Mouse (Mus musculus) embryonic facial prominence, embryonic 15.5 days (tissue): ENCODE measurements around the gene Prim2. TPM values are rescaled to one million over a fixed set of nuclear protein-coding genes. Genes with fewer than 3 reads are reported as not detected.

Experiments
- ATAC-seq: fragments of 200-750 bp; cut with Nextera tagmentation; 2 replicates; pipeline ENCODE4 v1.8.0; 2017; ENCODE audit warnings: low read depth, moderate TSS enrichment; ENCODE audit not compliant: insufficient number of reproducible peaks, low FRiP score, low TSS enrichment
- H3K27ac ChIP-seq: fragments of 300-500 bp; sonication (generic); replicated peaks from 2 replicates; pipeline ENCODE4 v1.5.1; 2015; ENCODE audit warnings: mild to moderate bottlenecking, inconsistent platforms
- H3K27me3 ChIP-seq: fragments of 300-500 bp; sonication (generic); 2 replicates; pipeline ENCODE4 v1.6.1; 2015; ENCODE audit warnings: inconsistent platforms
- H3K36me3 ChIP-seq: fragments of 300-500 bp; sonication (generic); 2 replicates; pipeline ENCODE4 v1.6.1; 2015; ENCODE audit warnings: mild to moderate bottlenecking, inconsistent platforms
- H3K4me1 ChIP-seq: fragments of 300-500 bp; sonication (generic); 2 replicates; pipeline ENCODE4 v1.6.1; 2015; ENCODE audit warnings: inconsistent platforms
- H3K4me2 ChIP-seq: fragments of 300-500 bp; sonication (generic); replicated peaks from 2 replicates; pipeline ENCODE4 v1.6.1; 2015; ENCODE audit warnings: mild to moderate bottlenecking, inconsistent platforms
- H3K4me3 ChIP-seq: fragments of 300-500 bp; sonication (generic); replicated peaks from 2 replicates; pipeline ENCODE4 v1.5.1; 2015; ENCODE audit warnings: mild to moderate bottlenecking, inconsistent platforms
- H3K9ac ChIP-seq: fragments of 300-500 bp; sonication (generic); 2 replicates; pipeline ENCODE4 v1.6.1; 2015; ENCODE audit warnings: inconsistent platforms
- H3K9me3 ChIP-seq: fragments of 300-500 bp; sonication (generic); replicated peaks from 2 replicates; pipeline ENCODE4 v1.6.1; 2016; ENCODE audit warnings: inconsistent platforms
- WGBS: fragments of 180-500 bp; shearing (Covaris S2); methylation state at CpG from one replicate; pipeline ENCODE4 v1.1.7; 2015; 5-methylcytosine and 5-hydroxymethylcytosine counted together
- polyA plus RNA-seq: library from polyadenylated mRNA; unstranded; fragments of >200 nt; fragmentation: Nextera tagmentation; extraction: Ambion mirVana; gene quantifications from 2 replicates; pipeline ENCODE4 v1.2.1, GENCODE M21; 2015

The Prim2 gene
- polyA plus RNA-seq, 1 experiment from 2014 or later = 30.3 TPM

- Histone ChIP-seq H3K4me3 (no peak overlapping the region), H3K27me3 (no peaks in the 10 kb centered on the region), H3K36me3 (no peaks in the 10 kb centered on the region), H3K27ac (no peak overlapping the region), H3K9ac (no peak overlapping the region), H3K9me3 (no peaks in the 10 kb centered on the region), H3K4me1 (no peaks in the 10 kb centered on the region), H3K4me2 (no peak overlapping the region)
- ATAC-seq = no peak
- WGBS = 72% methylated on average over 6 of the region's 6 CpGs
These were observed 81.0 kb downstream of the Prim2 start for GRCm38 (mm10) chr1:33588557-33588956.

- Histone ChIP-seq H3K4me1 (no peaks in the 10 kb centered on the region), H3K27me3 (no peaks in the 10 kb centered on the region), H3K4me3 (no peak overlapping the region), H3K27ac (no peak overlapping the region), H3K36me3 (no peaks in the 10 kb centered on the region), H3K9ac (no peak overlapping the region), H3K9me3 (no peaks in the 10 kb centered on the region), H3K4me2 (no peak overlapping the region)
- ATAC-seq = no peak
These were observed 85.0 kb downstream of the Prim2 start for GRCm38 (mm10) chr1:33584590-33584978.

- WGBS = 78% methylated on average over 7 of the region's 7 CpGs
- no peak overlapping the region for H3K9ac ChIP-seq
- no peak overlapping the region for H3K4me3 ChIP-seq
- H3K9me3 ChIP-seq = no peaks in the 10 kb centered on the region
- H3K4me1 ChIP-seq = no peaks in the 10 kb centered on the region
- ATAC-seq = no peak
- H3K4me2 ChIP-seq = no peak overlapping the region
- H3K27ac ChIP-seq = no peak overlapping the region
- H3K27me3 ChIP-seq = no peaks in the 10 kb centered on the region
- no peaks in the 10 kb centered on the region for H3K36me3 ChIP-seq
These were observed 85.6 kb downstream of the Prim2 start for GRCm38 (mm10) chr1:33583817-33584589.

GRCm38 (mm10) chr1:33578593-33578992 lies 91.0 kb downstream of the Prim2 start:
- Histone ChIP-seq H3K4me1 (no peaks in the 10 kb centered on the region), H3K4me3 (no peak overlapping the region), H3K27me3 (no peaks in the 10 kb centered on the region), H3K4me2 (no peak overlapping the region), H3K36me3 (no peaks in the 10 kb centered on the region), H3K9ac (no peak overlapping the region), H3K27ac (no peak overlapping the region), H3K9me3 (no peaks in the 10 kb centered on the region)
- ATAC-seq = no peak
- 74% methylated on average over 6 of the region's 6 CpGs for WGBS

- H3K9me3 ChIP-seq = no peaks in the 10 kb centered on the region
- H3K36me3 ChIP-seq = no peaks in the 10 kb centered on the region
- H3K27ac ChIP-seq = no peak overlapping the region
- no peak overlapping the region for H3K4me2 ChIP-seq
- ATAC-seq = no peak
- H3K27me3 ChIP-seq = no peaks in the 10 kb centered on the region
- no peak overlapping the region for H3K9ac ChIP-seq
- H3K4me1 ChIP-seq = no peaks in the 10 kb centered on the region
- 90% methylated on average over 6 of the region's 6 CpGs for WGBS
- H3K4me3 ChIP-seq = no peak overlapping the region
These were observed 95.1 kb downstream of the Prim2 start for GRCm38 (mm10) chr1:33574459-33574858.

- H3K9me3 ChIP-seq = no peaks in the 10 kb centered on the region
- ATAC-seq = no peak
These were observed 103.7 kb downstream of the Prim2 start for GRCm38 (mm10) chr1:33565764-33566401.

GRCm38 (mm10) chr1:33564032-33564431 lies 105.6 kb downstream of the Prim2 start:
- WGBS = 66% methylated on average over 6 of the region's 6 CpGs

More at GRCm38 (mm10) chr1:33565764-33566401, 103.7 kb downstream of the Prim2 start:
- Histone ChIP-seq H3K27me3 (no peaks in the 10 kb centered on the region), H3K4me3 (no peak overlapping the region), H3K4me1 (no peaks in the 10 kb centered on the region), H3K4me2 (no peak overlapping the region), H3K27ac (no peak overlapping the region), H3K36me3 (no peaks in the 10 kb centered on the region), H3K9ac (no peak overlapping the region)
- WGBS = 53% methylated on average over 7 of the region's 7 CpGs

GRCm38 (mm10) chr1:33563611-33564010 lies 106.0 kb downstream of the Prim2 start:
- H3K9ac ChIP-seq = no peak overlapping the region
- no peak overlapping the region for H3K4me2 ChIP-seq
- H3K4me1 ChIP-seq = no peaks in the 10 kb centered on the region
- H3K4me3 ChIP-seq = no peak overlapping the region
- H3K9me3 ChIP-seq = no peaks in the 10 kb centered on the region
- ATAC-seq = no peak
- no peaks in the 10 kb centered on the region for H3K27me3 ChIP-seq
- no peaks in the 10 kb centered on the region for H3K36me3 ChIP-seq
- H3K27ac ChIP-seq = no peak overlapping the region
- 85% methylated on average over 3 of the region's 3 CpGs for WGBS

More at GRCm38 (mm10) chr1:33564032-33564431, 105.6 kb downstream of the Prim2 start:
- H3K9me3 ChIP-seq = no peaks in the 10 kb centered on the region
- H3K9ac ChIP-seq = no peak overlapping the region
- H3K27ac ChIP-seq = no peak overlapping the region
- no peaks in the 10 kb centered on the region for H3K4me1 ChIP-seq
- H3K27me3 ChIP-seq = no peaks in the 10 kb centered on the region
- ATAC-seq = no peak
- no peak overlapping the region for H3K4me2 ChIP-seq
- no peaks in the 10 kb centered on the region for H3K36me3 ChIP-seq
- no peak overlapping the region for H3K4me3 ChIP-seq

GRCm38 (mm10) chr1:33556638-33557037 lies 113.0 kb downstream of the Prim2 start:
- no peak for ATAC-seq
- H3K36me3 ChIP-seq = no peaks in the 10 kb centered on the region
- WGBS = 76% methylated on average over 4 of the region's 4 CpGs
- no peak overlapping the region for H3K9ac ChIP-seq
- H3K9me3 ChIP-seq = no peaks in the 10 kb centered on the region
- no peak overlapping the region for H3K4me2 ChIP-seq
- no peak overlapping the region for H3K4me3 ChIP-seq
- H3K4me1 ChIP-seq = no peaks in the 10 kb centered on the region
- H3K27ac ChIP-seq = no peak overlapping the region
- no peaks in the 10 kb centered on the region for H3K27me3 ChIP-seq

GRCm38 (mm10) chr1:33555626-33556025 lies 114.0 kb downstream of the Prim2 start:
- no peak overlapping the region for H3K4me3 ChIP-seq
- no peaks in the 10 kb centered on the region for H3K27me3 ChIP-seq
- H3K4me1 ChIP-seq = no peaks in the 10 kb centered on the region
- H3K9ac ChIP-seq = no peak overlapping the region
- WGBS = 56% methylated on average over 2 of the region's 2 CpGs
- no peak overlapping the region for H3K4me2 ChIP-seq
- no peaks in the 10 kb centered on the region for H3K9me3 ChIP-seq
- ATAC-seq = no peak
- H3K27ac ChIP-seq = no peak overlapping the region
- H3K36me3 ChIP-seq = no peaks in the 10 kb centered on the region

GRCm38 (mm10) chr1:33551350-33551749 lies 118.2 kb downstream of the Prim2 start:
- no peak for ATAC-seq

GRCm38 (mm10) chr1:33541708-33542107 lies 127.9 kb downstream of the Prim2 start:
- Histone ChIP-seq H3K27me3 (no peaks in the 10 kb centered on the region), H3K4me2 (no peak overlapping the region), H3K9me3 (no peaks in the 10 kb centered on the region), H3K27ac (no peak overlapping the region), H3K36me3 (no peaks in the 10 kb centered on the region), H3K9ac (no peak overlapping the region), H3K4me3 (no peak overlapping the region), H3K4me1 (no peaks in the 10 kb centered on the region)
- no peak for ATAC-seq
- WGBS = 95% methylated on average over 7 of the region's 7 CpGs

More at GRCm38 (mm10) chr1:33551350-33551749, 118.2 kb downstream of the Prim2 start:
- Histone ChIP-seq H3K27ac (no peak overlapping the region), H3K27me3 (no peaks in the 10 kb centered on the region), H3K4me2 (no peak overlapping the region), H3K4me3 (no peak overlapping the region), H3K4me1 (no peaks in the 10 kb centered on the region), H3K36me3 (no peaks in the 10 kb centered on the region), H3K9ac (no peak overlapping the region), H3K9me3 (no peaks in the 10 kb centered on the region; the same call in 1 of the 2 replicates)
- 94% methylated on average over 9 of the region's 9 CpGs for WGBS
